Mouse (Mus musculus) liver, embryonic 13.5 days (tissue): ENCODE results near the gene Trmt6. TPM values are rescaled to one million over a fixed set of nuclear protein-coding genes. Genes with fewer than 3 reads are reported as not detected.

Experiments
- ATAC-seq: fragments of 200-750 bp; cut with Nextera tagmentation; 2 replicates; pipeline ENCODE4 v1.8.0; 2017; ENCODE audit warnings: low read depth, mild to moderate bottlenecking, moderate number of reproducible peaks, moderate library complexity
- DNase-seq: peaks from one replicate; pipeline ENCODE4 v3.0.0; 2022
- H3K27ac ChIP-seq: fragments of 300-500 bp; sonication (generic); 2 replicates; pipeline ENCODE4 v1.5.1; 2015; ENCODE audit warnings: moderate library complexity, mild to moderate bottlenecking, inconsistent platforms
- H3K27me3 ChIP-seq: fragments of 300-500 bp; sonication (generic); 2 replicates; pipeline ENCODE4 v1.6.1; 2015; ENCODE audit warnings: mild to moderate bottlenecking, inconsistent platforms
- H3K36me3 ChIP-seq: fragments of 300-500 bp; sonication (generic); 2 replicates; pipeline ENCODE4 v1.6.1; 2015; ENCODE audit warnings: mild to moderate bottlenecking, inconsistent platforms
- H3K4me1 ChIP-seq: fragments of 300-500 bp; sonication (generic); replicated peaks from 2 replicates; pipeline ENCODE4 v1.6.1; 2015; ENCODE audit warnings: inconsistent platforms
- H3K4me2 ChIP-seq: fragments of 300-500 bp; sonication (generic); 2 replicates; pipeline ENCODE4 v1.6.1; 2015; ENCODE audit warnings: inconsistent platforms, mild to moderate bottlenecking, moderate library complexity
- H3K4me3 ChIP-seq: fragments of 300-500 bp; sonication (generic); replicated peaks from 2 replicates; pipeline ENCODE4 v1.5.1; 2015; ENCODE audit warnings: mild to moderate bottlenecking, inconsistent platforms
- H3K9ac ChIP-seq: fragments of 300-500 bp; sonication (generic); 2 replicates; pipeline ENCODE4 v1.6.1; 2015; ENCODE audit warnings: mild to moderate bottlenecking, inconsistent platforms
- H3K9me3 ChIP-seq: fragments of 300-500 bp; sonication (generic); replicated peaks from 2 replicates; pipeline ENCODE4 v1.6.1; 2016; ENCODE audit warnings: inconsistent platforms
- WGBS: fragments of 180-500 bp; shearing (Covaris S2); methylation state at CpG from one replicate; pipeline ENCODE4 v1.1.7; 2015; ENCODE audit not compliant: insufficient replicate concordance; 5-methylcytosine and 5-hydroxymethylcytosine counted together
- polyA plus RNA-seq: library from polyadenylated mRNA; unstranded; fragments of >200 nt; fragmentation: Nextera tagmentation; extraction: Ambion mirVana; gene quantifications from 2 replicates; pipeline ENCODE4 v1.2.1, GENCODE M21; 2015

The Trmt6 gene
- polyA plus RNA-seq = 31.7 and 33.0 TPM in 2 replicates

DNA sequence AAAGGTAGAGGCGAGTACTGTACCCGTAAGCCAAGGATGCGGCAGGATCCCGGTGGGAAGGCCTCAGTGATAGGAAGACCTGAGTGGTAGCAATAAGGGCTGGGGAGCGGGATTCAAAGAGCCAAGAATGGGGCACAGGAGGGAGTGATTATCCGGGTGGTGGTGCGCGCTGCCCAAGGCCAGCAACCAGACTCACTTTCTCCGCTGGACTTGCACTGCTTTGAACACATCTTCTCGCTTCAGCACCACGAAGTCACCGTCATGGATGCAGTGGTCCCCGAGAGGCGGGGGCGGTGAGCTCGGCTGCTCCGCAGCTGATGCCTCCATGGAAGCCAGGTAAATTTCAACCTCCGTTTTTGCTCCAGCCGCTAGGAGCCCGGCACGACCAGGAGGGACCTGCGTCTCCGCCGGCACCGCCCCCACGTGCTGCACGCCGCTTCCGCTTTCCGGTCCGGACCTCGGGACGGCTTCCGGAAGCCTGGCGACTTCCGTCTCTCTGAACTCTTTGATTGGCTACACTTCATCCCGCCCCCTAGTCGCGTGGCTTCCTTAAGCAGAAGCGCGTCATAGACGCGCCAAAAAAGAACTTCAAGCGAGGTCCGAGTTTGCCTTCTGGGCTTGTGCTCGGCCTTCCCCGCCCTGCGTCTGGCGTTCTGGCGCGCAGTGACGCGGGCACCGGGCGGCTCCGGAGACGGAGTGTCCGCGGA lies at the start of gene Trmt6, which contains the start of gene Mcm8:
Trmt6 (minus strand) TSS at position 448 of the 707 bp plus-strand sequence.
Mcm8 (plus strand) TSS at position 534 of the 707 bp plus-strand sequence.
- ATAC-seq (peak; percentile 98), DNase-seq (peak; percentile 92)
- Histone ChIP-seq H3K36me3 (peaks cover 24% of the 10 kb centered on the region), H3K4me3 (peak within 1 kb of the TSS; percentile 82), H3K27ac (peak within 1 kb of the TSS; percentile 84), H3K27me3 (no peaks in the 10 kb centered on the region), H3K4me1 (peaks cover 24% of the 10 kb centered on the region), H3K9ac (peak within 1 kb of the TSS; percentile 76), H3K4me2 (peak within 1 kb of the TSS; percentile 84), H3K9me3 (no peaks in the 10 kb centered on the region)
- under 1% methylated on average over 59 of the region's 59 CpGs for WGBS

DNA sequence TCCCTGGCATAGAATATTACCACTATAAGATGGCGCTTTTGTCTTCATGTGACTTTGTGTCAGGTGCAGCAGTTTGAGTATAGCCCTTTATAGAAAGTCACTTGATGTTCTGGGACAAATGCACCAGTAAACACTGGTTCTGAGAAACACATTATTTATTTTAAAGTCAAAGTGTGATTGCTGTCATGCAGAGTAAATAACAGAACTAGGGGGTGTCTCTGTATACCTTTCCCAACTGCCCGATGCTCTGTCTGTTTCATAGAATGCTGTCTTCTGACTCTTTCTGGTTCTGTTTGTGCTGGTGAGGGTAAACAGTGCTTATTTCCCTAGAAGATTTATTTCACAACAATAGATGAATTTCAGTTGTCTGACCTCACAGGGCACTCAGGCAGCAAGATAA lies 47.5 kb upstream of the Trmt6 start:
- Histone ChIP-seq H3K9ac (no peak overlapping the region), H3K4me2 (no peak overlapping the region), H3K27ac (no peak overlapping the region), H3K9me3 (no peaks in the 10 kb centered on the region), H3K4me1 (no peaks in the 10 kb centered on the region), H3K4me3 (no peak overlapping the region), H3K36me3 (peaks cover 20% of the 10 kb centered on the region), H3K27me3 (no peaks in the 10 kb centered on the region)
- WGBS = 87% methylated on average over 2 of the region's 2 CpGs
- ATAC-seq (no peak), DNase-seq (no peak)

DNA sequence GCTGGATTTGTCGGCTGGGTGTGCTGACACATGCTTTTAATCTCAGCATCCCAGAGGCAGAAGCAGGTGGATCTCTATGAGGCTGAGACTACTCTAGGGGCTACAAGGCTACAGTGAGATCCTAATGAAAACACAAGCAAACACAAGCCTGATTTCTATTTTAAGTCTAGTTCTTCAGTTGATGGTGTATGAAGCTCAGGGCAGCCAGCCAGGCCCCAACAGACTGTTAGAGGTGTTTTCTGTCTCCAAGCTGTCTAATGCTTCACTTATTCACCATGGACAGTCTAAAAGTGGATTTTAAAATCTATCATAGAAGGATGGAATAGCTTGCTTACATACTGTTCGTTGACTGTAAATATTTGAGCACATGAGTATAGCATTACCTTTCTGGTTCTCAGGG lies 45.6 kb upstream of the Trmt6 start:
- 73% methylated on average over 2 of the region's 2 CpGs for WGBS
- Histone ChIP-seq H3K9me3 (no peaks in the 10 kb centered on the region), H3K36me3 (peaks cover 15% of the 10 kb centered on the region; the same call in 1 of the 2 replicates), H3K27me3 (no peaks in the 10 kb centered on the region), H3K9ac (no peak overlapping the region), H3K27ac (no peak overlapping the region), H3K4me2 (no peak overlapping the region), H3K4me1 (no peaks in the 10 kb centered on the region), H3K4me3 (no peak overlapping the region)
- DNase-seq (no peak), ATAC-seq (no peak)

DNA sequence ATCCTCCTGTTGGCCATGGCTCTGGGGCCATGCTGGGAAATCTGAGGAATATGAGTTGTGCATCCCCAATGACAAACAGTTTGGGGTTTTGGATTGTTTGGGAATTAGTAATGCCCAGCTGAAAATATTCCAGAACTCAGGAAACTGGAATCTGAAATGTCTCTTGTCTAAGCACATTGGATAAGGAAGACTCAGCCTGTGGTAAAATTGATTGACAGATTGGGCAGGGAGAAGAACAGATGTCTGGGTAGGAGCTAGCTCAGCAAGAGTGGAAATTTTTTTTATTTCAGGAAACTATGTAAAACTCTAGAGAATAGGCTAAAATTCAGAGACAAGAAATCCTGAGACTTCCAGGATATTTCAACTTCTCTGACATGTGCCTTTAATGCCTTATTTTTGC lies 44.6 kb upstream of the Trmt6 start:
- H3K27me3 ChIP-seq = no peaks in the 10 kb centered on the region
- H3K9ac ChIP-seq = no peak overlapping the region
- ATAC-seq (no peak), DNase-seq (no peak)
- no peaks in the 10 kb centered on the region for H3K4me1 ChIP-seq
- H3K4me2 ChIP-seq = no peak overlapping the region
- H3K27ac ChIP-seq = no peak overlapping the region
- no peak overlapping the region for H3K4me3 ChIP-seq
- no peaks in the 10 kb centered on the region for H3K9me3 ChIP-seq
- peaks cover 9% of the 10 kb centered on the region; the same call in 1 of the 2 replicates for H3K36me3 ChIP-seq

DNA sequence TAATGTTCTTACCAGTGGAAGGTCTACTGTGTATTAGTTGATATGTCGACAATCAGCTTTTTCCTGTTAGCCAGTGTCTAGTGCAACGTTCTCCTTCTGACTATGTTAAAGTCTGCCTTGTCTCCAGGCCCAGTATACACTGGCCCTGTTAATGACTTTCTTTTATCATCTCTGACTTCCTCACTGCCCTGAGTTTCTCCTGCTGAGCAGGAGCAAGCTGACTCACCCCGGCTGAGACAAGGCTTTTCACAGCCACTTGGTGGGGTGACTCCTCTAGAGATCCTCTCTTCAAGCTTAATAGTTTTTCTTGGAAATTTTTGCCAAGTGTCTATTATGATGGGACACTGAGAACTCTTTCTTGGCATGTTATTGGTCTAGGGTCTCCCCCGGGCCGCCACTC lies 40.5 kb upstream of the Trmt6 start:
- peaks cover 5% of the 10 kb centered on the region; the same call in 1 of the 2 replicates for H3K36me3 ChIP-seq
- no peak for ATAC-seq
- WGBS = 53% methylated on average over 5 of the region's 5 CpGs

DNA sequence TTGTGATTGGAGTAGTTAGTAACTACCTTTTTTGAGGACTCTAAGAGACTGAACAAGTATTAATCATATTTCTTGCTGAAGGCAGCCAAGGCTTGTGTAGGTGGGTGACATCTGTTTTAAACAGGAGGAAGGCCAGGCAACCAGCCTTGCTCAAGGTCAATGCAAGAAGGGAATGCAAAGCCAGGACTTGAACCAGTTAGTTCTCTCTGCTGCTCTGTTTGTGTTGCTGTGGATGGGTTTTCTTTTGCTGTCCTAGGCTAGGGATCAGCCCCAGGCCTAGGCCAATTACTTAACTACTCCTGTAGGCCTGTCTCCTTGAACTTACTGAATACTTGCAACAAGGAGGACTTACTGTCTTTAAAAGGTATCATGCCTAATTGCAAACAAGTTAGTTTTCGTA lies 37.2 kb upstream of the Trmt6 start:
- ATAC-seq (no peak), DNase-seq (no peak)
- H3K4me2 ChIP-seq = no peak overlapping the region
- H3K4me3 ChIP-seq = no peak overlapping the region
- no peaks in the 10 kb centered on the region for H3K9me3 ChIP-seq
- 73% methylated on average over 1 of the region's 1 CpGs for WGBS
- no peak overlapping the region for H3K27ac ChIP-seq
- H3K9ac ChIP-seq = no peak overlapping the region
- H3K4me1 ChIP-seq = peaks cover 32% of the 10 kb centered on the region
- H3K27me3 ChIP-seq = no peaks in the 10 kb centered on the region
- peaks cover 14% of the 10 kb centered on the region for H3K36me3 ChIP-seq

More for the DNA sequence above, 40.5 kb upstream of the Trmt6 start:
- Histone ChIP-seq H3K4me3 (no peak overlapping the region), H3K27ac (no peak overlapping the region), H3K9me3 (no peaks in the 10 kb centered on the region), H3K9ac (no peak overlapping the region), H3K27me3 (no peaks in the 10 kb centered on the region), H3K4me1 (peaks cover 11% of the 10 kb centered on the region), H3K4me2 (no peak overlapping the region)
- no peak for DNase-seq

DNA sequence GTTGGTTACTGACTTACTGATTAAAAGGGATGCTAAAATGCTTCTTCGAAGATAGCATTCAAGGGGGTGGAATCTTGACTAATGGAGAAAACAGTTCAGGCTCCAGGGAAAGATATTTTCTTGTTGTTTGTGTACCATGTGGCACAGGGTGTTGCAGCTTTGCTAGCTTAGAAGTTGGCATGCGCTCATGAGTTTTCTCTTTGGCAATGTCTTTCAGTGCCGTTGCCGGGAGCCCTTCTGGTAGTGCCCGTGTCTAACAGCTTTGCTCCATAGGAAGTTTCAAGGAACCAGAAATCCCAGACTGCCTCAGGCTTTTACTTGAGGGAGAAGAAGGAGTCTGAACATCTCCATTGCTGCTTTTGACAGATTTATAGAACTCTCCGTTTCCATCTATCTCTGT lies 33.3 kb upstream of the Trmt6 start:
- peaks cover 15% of the 10 kb centered on the region for H3K36me3 ChIP-seq
- H3K27ac ChIP-seq = no peak overlapping the region
- H3K27me3 ChIP-seq = no peaks in the 10 kb centered on the region
- H3K4me1 ChIP-seq = peaks cover 46% of the 10 kb centered on the region
- DNase-seq (no peak), ATAC-seq (no peak)
- 85% methylated on average over 6 of the region's 6 CpGs for WGBS
- no peaks in the 10 kb centered on the region for H3K9me3 ChIP-seq
- no peak overlapping the region for H3K4me3 ChIP-seq
- no peak overlapping the region for H3K9ac ChIP-seq
- no peak overlapping the region for H3K4me2 ChIP-seq

DNA sequence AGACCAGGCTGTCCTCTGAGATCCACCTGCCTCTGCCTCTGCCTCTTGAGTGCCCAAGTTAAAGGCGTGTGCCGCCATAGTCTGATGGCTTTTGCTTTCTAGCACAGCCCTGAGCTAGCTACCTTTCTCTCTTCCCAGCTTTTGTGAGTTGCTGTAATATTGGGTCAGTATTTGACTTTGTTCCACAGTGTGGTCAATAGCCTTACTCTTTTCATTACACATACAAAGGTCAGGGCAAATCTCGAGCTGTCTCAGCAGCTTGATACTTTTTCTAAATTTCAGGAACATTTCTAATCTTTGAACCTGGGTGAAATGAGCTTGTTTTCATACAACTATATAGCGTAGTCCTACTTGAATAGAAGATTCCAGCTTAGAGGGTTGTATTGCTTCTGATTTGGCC lies 32.5 kb upstream of the Trmt6 start:
- DNase-seq (no peak), ATAC-seq (no peak)
- WGBS = 77% methylated on average over 4 of the region's 4 CpGs
- H3K36me3 ChIP-seq = peaks cover 12% of the 10 kb centered on the region
- no peak overlapping the region for H3K27ac ChIP-seq
- peak overlapping the region; percentile 93; the same call in 1 of the 2 replicates for H3K9ac ChIP-seq
- peak overlapping the region; percentile 91; the same call in 1 of the 2 replicates for H3K4me2 ChIP-seq
- H3K4me1 ChIP-seq = peaks cover 46% of the 10 kb centered on the region
- H3K9me3 ChIP-seq = no peaks in the 10 kb centered on the region
- no peak overlapping the region for H3K4me3 ChIP-seq
- H3K27me3 ChIP-seq = no peaks in the 10 kb centered on the region

DNA sequence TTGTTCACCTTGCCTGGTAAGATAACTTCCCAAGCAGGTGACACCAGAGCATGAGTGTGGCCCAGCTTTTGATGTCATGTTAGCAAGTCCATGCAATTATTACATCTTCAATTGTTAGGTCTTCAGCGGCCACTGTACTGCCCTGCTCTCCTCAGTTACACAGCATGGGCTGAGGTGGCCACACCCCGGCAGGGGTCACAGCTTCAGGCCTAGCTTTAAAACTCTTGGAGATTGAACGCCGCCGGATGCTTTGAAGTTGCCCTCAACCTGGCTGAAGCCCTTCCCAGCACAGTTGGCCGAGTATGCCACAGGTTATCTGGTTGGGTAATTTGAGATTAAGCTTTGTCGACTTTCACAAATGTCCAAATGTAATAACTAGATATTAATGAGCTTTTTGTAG lies 31.7 kb upstream of the Trmt6 start:
- peaks cover 46% of the 10 kb centered on the region for H3K4me1 ChIP-seq
- H3K9me3 ChIP-seq = no peaks in the 10 kb centered on the region
- DNase-seq = no peak
- WGBS = 31% methylated on average over 7 of the region's 7 CpGs
- no peak overlapping the region for H3K27ac ChIP-seq
- H3K4me2 ChIP-seq = peak overlapping the region; percentile 91
- ATAC-seq = no peak
- H3K4me3 ChIP-seq = peak overlapping the region; percentile 87
- H3K9ac ChIP-seq = peak overlapping the region; percentile 93
- H3K27me3 ChIP-seq = no peaks in the 10 kb centered on the region
- peaks cover 12% of the 10 kb centered on the region for H3K36me3 ChIP-seq

DNA sequence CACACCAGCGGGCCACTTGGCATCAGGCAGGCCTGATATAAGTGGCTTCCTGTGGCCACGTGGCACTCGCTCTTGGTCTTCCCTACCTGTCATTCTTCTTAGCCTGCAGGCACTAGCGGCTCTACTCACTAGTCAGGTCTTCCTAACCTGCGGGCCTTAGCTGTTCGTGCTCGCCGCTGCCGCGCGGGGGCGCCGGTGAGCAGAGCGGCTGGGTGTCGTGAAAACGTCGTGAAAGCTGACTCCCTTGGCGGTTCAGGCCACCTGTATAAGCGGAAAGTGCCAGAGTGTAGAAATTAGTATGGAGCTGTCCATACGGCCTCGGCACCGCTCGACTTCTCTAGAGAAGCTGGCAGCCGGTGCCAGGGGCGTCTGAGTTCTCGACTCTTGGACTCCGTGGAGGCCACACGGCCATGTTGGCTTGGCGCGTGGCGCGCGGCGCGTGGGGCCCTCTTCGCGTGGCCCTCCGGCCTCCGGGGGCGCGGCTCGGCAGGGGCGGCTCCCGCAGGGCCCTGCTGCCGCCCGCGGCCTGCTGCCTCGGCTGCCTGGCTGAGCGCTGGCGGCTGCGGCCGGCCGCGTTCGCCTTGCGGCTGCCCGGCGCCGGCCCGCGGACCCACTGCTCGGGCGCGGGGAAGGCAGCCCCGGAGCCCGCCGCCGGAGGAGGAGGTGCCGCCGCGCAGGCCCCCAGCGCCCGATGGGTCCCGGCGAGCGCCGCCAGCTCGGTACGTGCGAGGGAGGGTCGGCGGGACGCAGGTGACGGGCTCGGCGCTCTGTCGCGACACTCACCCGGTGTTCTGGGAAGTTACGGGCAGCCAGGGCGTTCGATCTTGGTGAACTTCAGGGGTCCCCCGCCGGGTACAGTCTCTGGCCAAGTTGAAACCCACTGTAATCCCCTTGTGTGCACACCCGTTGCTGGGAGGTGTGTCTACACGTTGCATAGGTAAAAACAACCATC lies 30.8 kb upstream of the Trmt6 start, which contains the start of gene Crls1:
Crls1 (plus strand) TSS at position 260 of the 952 bp plus-strand sequence.
- Histone ChIP-seq H3K9me3 (no peaks in the 10 kb centered on the region), H3K36me3 (peaks cover 14% of the 10 kb centered on the region), H3K27me3 (no peaks in the 10 kb centered on the region), H3K4me1 (peaks cover 39% of the 10 kb centered on the region), H3K27ac (peak within 1 kb of the TSS; percentile 83), H3K4me3 (peak within 1 kb of the TSS; percentile 87), H3K4me2 (peak within 1 kb of the TSS; percentile 91), H3K9ac (peak within 1 kb of the TSS; percentile 93)
- DNase-seq (peak; percentile 96), ATAC-seq (peak; percentile 91)
- WGBS = under 1% methylated on average over 96 of the region's 96 CpGs

DNA sequence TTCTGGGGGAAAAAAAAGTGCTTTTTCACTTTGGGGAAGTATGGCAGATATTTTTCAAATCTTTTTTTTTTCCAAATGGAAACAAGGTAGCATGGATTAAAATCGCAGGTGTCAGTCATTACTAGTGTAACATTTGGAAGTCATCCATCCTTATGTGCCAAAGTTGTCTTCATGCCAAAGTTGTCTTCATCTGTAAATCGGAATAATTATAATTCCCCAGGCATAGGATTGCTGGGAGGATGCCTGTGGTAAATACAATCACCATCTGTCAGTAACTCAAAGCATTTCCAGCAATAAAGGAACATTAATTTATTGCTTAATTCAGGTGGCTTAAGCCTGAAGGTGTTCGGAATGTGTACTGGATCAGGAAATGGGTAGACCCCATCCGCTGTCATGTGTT lies 25.2 kb upstream of the Trmt6 start:
- Histone ChIP-seq H3K4me1 (peaks cover under 1% of the 10 kb centered on the region; the same call in 1 of the 2 replicates), H3K9me3 (no peaks in the 10 kb centered on the region), H3K27me3 (no peaks in the 10 kb centered on the region), H3K4me3 (no peak overlapping the region), H3K9ac (no peak overlapping the region), H3K4me2 (no peak overlapping the region), H3K36me3 (peaks cover 27% of the 10 kb centered on the region), H3K27ac (no peak overlapping the region)
- 88% methylated on average over 4 of the region's 4 CpGs for WGBS
- no peak for ATAC-seq
- no peak for DNase-seq
